Mouse (Mus musculus) left cerebral cortex, adult 9 months (tissue): ENCODE data around the gene Tmem127.
"Not testable (repeated sequence)": the region's sequence is repeated elsewhere in the genome, so short reads cannot be mapped to it uniquely, and the experiment has no call there.

Experiments used
- DNase-seq, 2 experiments: peaks; one replicate each; pipeline ENCODE4 v3.0.0; 2022; ENCODE audit warnings: low spot score in 2 of 2

Tmem127 gene

GRCm38 (mm10) chr2:127267854-127268253 is 20.1 kb downstream of the Tmem127 start:
- DNase-seq, result no peak

GRCm38 (mm10) chr2:127269491-127270299 is 22.0 kb downstream of the Tmem127 start, which contains the start of gene Stard7:
Gene Stard7 (plus strand): TSS chr2:127270218.
- peak; percentile 91 to 97 for DNase-seq

GRCm38 (mm10) chr2:127270300-127271041 is 22.8 kb downstream of the Tmem127 start:
- DNase-seq, result peak; percentile 42 to 78

GRCm38 (mm10) chr2:127271042-127271515 is 23.4 kb downstream of the Tmem127 start:
- DNase-seq, result peak in 1 of 2 experiments; percentile 41

GRCm38 (mm10) chr2:127272049-127272448 is 24.3 kb downstream of the Tmem127 start:
- DNase-seq, result not testable (repeated sequence)

- no peak for DNase-seq
Measured at GRCm38 (mm10) chr2:127272806-127273205, 25.1 kb downstream of the Tmem127 start.

GRCm38 (mm10) chr2:127274590-127274989 is 26.9 kb downstream of the Tmem127 start:
- DNase-seq, result no peak

GRCm38 (mm10) chr2:127275551-127276320 is 28.0 kb downstream of the Tmem127 start:
- DNase-seq, result no peak

GRCm38 (mm10) chr2:127278162-127278561 is 30.5 kb downstream of the Tmem127 start:
- DNase-seq, result no peak

GRCm38 (mm10) chr2:127292250-127292649 is 44.5 kb downstream of the Tmem127 start:
- DNase-seq, result no peak

- DNase-seq, result no peak
Measured at GRCm38 (mm10) chr2:127297001-127297805, 49.5 kb downstream of the Tmem127 start.

- no peak for DNase-seq
Measured at GRCm38 (mm10) chr2:127298056-127298455, 50.3 kb downstream of the Tmem127 start.

GRCm38 (mm10) chr2:127300701-127301100 is 53.0 kb downstream of the Tmem127 start:
- DNase-seq, result no peak

- no peak for DNase-seq
Measured at GRCm38 (mm10) chr2:127301883-127302282, 54.2 kb downstream of the Tmem127 start.

- not testable (repeated sequence) for DNase-seq
Measured at GRCm38 (mm10) chr2:127304192-127304591, 56.5 kb downstream of the Tmem127 start.

- no peak for DNase-seq
Measured at GRCm38 (mm10) chr2:127304609-127305210, 57.0 kb downstream of the Tmem127 start.

GRCm38 (mm10) chr2:127306123-127306522 is 58.4 kb downstream of the Tmem127 start:
- no peak for DNase-seq

GRCm38 (mm10) chr2:127307179-127307578 is 59.5 kb downstream of the Tmem127 start:
- no peak for DNase-seq

- no peak for DNase-seq
Measured at GRCm38 (mm10) chr2:127308660-127309059, 61.0 kb downstream of the Tmem127 start.

GRCm38 (mm10) chr2:127310246-127310645 is 62.5 kb downstream of the Tmem127 start:
- DNase-seq, result no peak

- no peak for DNase-seq
Measured at GRCm38 (mm10) chr2:127310685-127311084, 63.0 kb downstream of the Tmem127 start.
